Comparison of ENCODE assay signal across 16 mouse cellular contexts in the genomic region with DNA sequence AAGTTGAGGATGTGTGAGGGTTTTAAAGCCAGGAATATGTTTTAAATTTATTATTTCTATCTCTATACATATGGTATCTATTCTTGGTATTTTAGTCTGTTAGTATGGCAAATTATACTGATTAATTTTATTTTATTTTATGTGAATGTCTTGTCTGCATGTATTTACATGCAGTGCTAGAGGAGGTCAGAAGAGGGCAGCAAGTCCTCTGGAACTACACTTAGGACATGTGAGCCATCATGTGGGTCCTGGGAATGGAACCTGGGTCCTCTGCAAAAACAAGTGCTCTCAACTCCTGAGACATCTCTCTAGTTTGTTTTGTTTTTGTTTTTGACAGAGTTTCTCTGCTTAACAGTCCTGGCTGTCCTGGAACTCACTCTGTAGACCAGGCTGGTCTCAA. TPM values are rescaled to one million over a fixed set of nuclear protein-coding genes. Genes with fewer than 3 reads are reported as not detected.
A peak's percentile ranks its signal among the peaks of the same experiment; 100 is the strongest.
DNase-seq lines count a peak whose midpoint lies in the region; ATAC-seq and TF ChIP-seq lines count a peak whose summit lies in the region.
"Had no signal": no experiment of that assay in that cellular context is flagged by ENCODE, and none has a peak within 500 bp of the region (broad histone marks: within the 10 kb centered on the region; RNA-seq: fewer than 3 reads in every experiment).

No protein-coding gene starts in this region.

- ATAC-seq in CD4-positive, CD25-positive, alpha-beta regulatory T cell, adult 4 months, result no peak
- ATAC-seq in kidney, postnatal 0 days (replicated peaks; ENCODE audit: low FRiP score, low read depth), result no peak
- no peak for ATAC-seq in Patski
- ATAC-seq: midbrain, embryonic 16.5 days had no signal

- CTCF ChIA-PET in Patski (lab: Charles Lee), result interaction anchor here (0.6 to 1.8 kb wide), 3 partner anchors 10 to 271 kb away, joined by 3 to 7 read pairs (median 3); no protein-coding TSS in a partner anchor

- no peaks in the 10 kb centered on the region for H3K9me3 ChIP-seq in kidney, postnatal 0 days (replicated peaks; ENCODE audit: low read length)
- H3K9me3 ChIP-seq: hindbrain, embryonic 10.5 days; limb, embryonic 10.5 days; neural tube, embryonic 13.5 days had no signal

- H3K9ac ChIP-seq in kidney, postnatal 0 days (ENCODE audit: low read depth, low read length), result no peak overlapping the region
- H3K9ac ChIP-seq: neural tube, embryonic 13.5 days had no signal

- no peak overlapping the region for H3K27ac ChIP-seq in kidney, postnatal 0 days
- H3K27ac ChIP-seq: hindbrain, embryonic 10.5 days; limb, embryonic 10.5 days; neural tube, embryonic 13.5 days had no signal

- in situ Hi-C loops in Patski (cut with MboI; ENCODE audit: low pct_unique_long_range_greater_than_20kb), result no loop called here

- no peak overlapping the region for H3K4me2 ChIP-seq in kidney, postnatal 0 days (ENCODE audit: low read length)
- H3K4me2 ChIP-seq: neural tube, embryonic 13.5 days had no signal

- H3K4me3 ChIP-seq in kidney, postnatal 0 days (replicated peaks; ENCODE audit: low read depth, low read length), result no peak overlapping the region
- H3K4me3 ChIP-seq: hindbrain, embryonic 10.5 days; limb, embryonic 10.5 days; neural tube, embryonic 13.5 days had no signal

- no peaks in the 10 kb centered on the region for H3K36me3 ChIP-seq in kidney, postnatal 0 days (ENCODE audit: insufficient read depth, low read length)
- H3K36me3 ChIP-seq: hindbrain, embryonic 10.5 days; limb, embryonic 10.5 days; neural tube, embryonic 13.5 days had no signal

- TF ChIP-seq CTCF in kidney, postnatal 0 days (IDR thresholded peaks at IDR 0.05; ENCODE audit: low read depth), result peak; percentile 34; the same call in 1 of the 2 replicates
- TF ChIP-seq CTCF in Patski (IDR thresholded peaks at IDR 0.05), result peak; percentile 74

- H3K4me1 ChIP-seq in kidney, postnatal 0 days (replicated peaks; ENCODE audit: insufficient read depth, low read length), result no peaks in the 10 kb centered on the region

- DNase-seq in CD4-positive, CD25-positive, alpha-beta regulatory T cell, adult 2 months (ENCODE audit: low read depth, low spot score), result peak; percentile 27
- no peak for DNase-seq in kidney, postnatal 0 days (ENCODE audit: low spot score)
- DNase-seq in kidney, postnatal 10 days, result no peak
- DNase-seq in 3T3-L1 (ENCODE audit: low read depth, low spot score), result peak; percentile 43
- DNase-seq in Patski (ENCODE audit: low read depth, low spot score), result no peak
- DNase-seq in thymus, postnatal 0 days (ENCODE audit: low spot score), result no peak
- no peak for DNase-seq in embryo, embryonic 11 days
- DNase-seq: cerebellum, adult 11 months; cerebellum, postnatal 36 days; kidney, postnatal 36 days; lung, adult 18-20 months had no signal

- H3K27me3 ChIP-seq in kidney, postnatal 0 days (ENCODE audit: insufficient read depth, low read length), result no peaks in the 10 kb centered on the region
- H3K27me3 ChIP-seq in Patski, result peaks cover 43% of the 10 kb centered on the region
- H3K27me3 ChIP-seq: neural tube, embryonic 13.5 days had no signal

- POLR2A ChIA-PET in Patski (lab: Charles Lee), result no interaction called here

RNA-seq across cellular contexts. Expression of a gene that starts 18.5 kb away (rescaled TPM):
- not detected for polyA plus RNA-seq in CD4-positive, CD25-positive, alpha-beta regulatory T cell, adult 4 months (2017; shearing (Covaris generic))
- polyA plus RNA-seq in kidney, postnatal 0 days (2015; fragmentation: Nextera tagmentation; extraction: Ambion mirVana), result 1.4 and 1.6 TPM in 2 replicates
- polyA plus RNA-seq in Patski (2021), result 0.04 TPM
- 7.3 and 8.8 TPM in 2 replicates for polyA plus RNA-seq in thymus, postnatal 0 days (2015; fragmentation: Nextera tagmentation; extraction: Ambion mirVana)

RNA-seq across cellular contexts. Expression of a gene that starts 47.1 kb away (rescaled TPM):
- 10 to 100 TPM; 29.8 to 46.0 TPM for polyA plus RNA-seq in CD4-positive, CD25-positive, alpha-beta regulatory T cell, adult 4 months (2017; shearing (Covaris generic))
- polyA plus RNA-seq in kidney, postnatal 0 days (2015; fragmentation: Nextera tagmentation; extraction: Ambion mirVana), result 52.7 and 54.5 TPM in 2 replicates
- polyA plus RNA-seq in Patski (2021), result 40.7 TPM
- 39.3 and 40.3 TPM in 2 replicates for polyA plus RNA-seq in thymus, postnatal 0 days (2015; fragmentation: Nextera tagmentation; extraction: Ambion mirVana)

Comparison
In these comparisons a context has a peak if more than half of its experiments do, and no peak if none do; other contexts are left out.
1. DNase-seq: peak in CD4-positive, CD25-positive, alpha-beta regulatory T cell, adult 2 months (single experiment) and 3T3-L1 (single experiment); none in kidney, postnatal 0 days (single experiment), kidney, postnatal 10 days (single experiment), Patski (single experiment), thymus, postnatal 0 days (single experiment) and embryo, embryonic 11 days (single experiment).